ENCODE assay signal across 8 mouse cellular contexts in the genomic region with DNA sequence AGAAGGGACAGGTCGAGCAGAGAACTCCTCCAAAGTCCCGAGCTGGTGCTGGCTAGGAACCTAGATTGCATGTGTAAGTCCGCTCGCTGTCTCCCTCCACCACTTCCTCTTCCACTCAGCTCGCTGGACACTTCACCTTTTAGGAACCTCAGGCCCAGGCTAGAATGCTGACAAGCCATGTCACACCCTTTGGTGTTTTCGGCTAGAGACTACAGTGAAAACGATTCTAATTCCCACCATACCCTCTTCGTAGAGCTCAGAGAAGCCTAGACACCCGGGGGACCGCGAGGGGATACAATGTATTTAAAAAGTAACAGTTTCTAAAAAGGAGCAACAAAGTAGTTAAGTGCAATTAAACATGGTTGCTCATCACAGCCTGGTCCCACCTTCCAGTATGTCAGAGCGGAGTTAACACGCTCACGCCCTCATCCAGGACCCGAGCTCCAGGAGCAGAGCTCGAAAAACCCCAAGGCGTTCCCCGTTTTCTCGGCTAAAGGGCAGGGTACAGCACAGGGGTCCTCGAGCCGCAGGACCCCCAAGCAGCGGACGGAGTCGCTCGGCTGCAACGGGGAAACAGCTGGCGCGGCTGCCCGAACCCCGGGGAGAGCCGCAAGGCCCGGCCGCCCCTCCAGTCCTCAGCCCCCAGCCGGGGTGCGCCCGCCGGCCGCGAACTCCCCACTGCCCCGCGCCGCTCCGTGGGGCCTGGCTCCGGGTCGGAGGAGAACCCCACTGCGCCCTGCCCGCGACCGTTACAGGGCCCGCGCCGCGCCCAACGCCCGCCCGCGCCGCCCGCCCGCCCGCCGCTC. TPM values are rescaled to one million over a fixed set of nuclear protein-coding genes. Genes with fewer than 3 reads are reported as not detected.
DNase-seq lines count a peak whose midpoint lies in the region; ATAC-seq and TF ChIP-seq lines count a peak whose summit lies in the region.

No protein-coding gene starts in this region.

- 1% methylated on average over 39 of the region's 62 CpGs for WGBS in embryonic facial prominence, embryonic 11.5 days
- 2% methylated on average over 44 of the region's 62 CpGs for WGBS in hindbrain, embryonic 12.5 days
- WGBS in limb, embryonic 15.5 days, result under 1% methylated on average over 56 of the region's 62 CpGs
- 1% methylated on average over 62 of the region's 62 CpGs for WGBS in midbrain, embryonic 14.5 days

- ATAC-seq in frontal cortex, adult (ENCODE audit: low TSS enrichment), result peak; percentile 21; the same call in 1 of the 2 replicates
- ATAC-seq in embryonic facial prominence, embryonic 11.5 days (replicated peaks; ENCODE audit: insufficient number of reproducible peaks, low FRiP score, low TSS enrichment, low read depth), result peak; percentile 87
- ATAC-seq in hindbrain, embryonic 12.5 days (ENCODE audit: low FRiP score), result peak; percentile 81
- ATAC-seq in limb, embryonic 15.5 days (ENCODE audit: insufficient number of reproducible peaks, low FRiP score, low TSS enrichment, low read depth), result peak; percentile 46
- peak; percentile 74 for ATAC-seq in midbrain, embryonic 14.5 days (ENCODE audit: low FRiP score, low TSS enrichment)

- H3K4me1 ChIP-seq in ES-Bruce4 (ENCODE audit: control insufficient read depth, insufficient read depth, low read length), result peaks cover 1% of the 10 kb centered on the region
- H3K4me1 ChIP-seq in embryonic facial prominence, embryonic 11.5 days (ENCODE audit: control insufficient read depth, insufficient read depth, low read length), result peaks cover 3% of the 10 kb centered on the region; the same call in 1 of the 2 replicates
- peaks cover 11% of the 10 kb centered on the region for H3K4me1 ChIP-seq in hindbrain, embryonic 12.5 days
- peaks cover 18% of the 10 kb centered on the region for H3K4me1 ChIP-seq in limb, embryonic 15.5 days
- peaks cover 14% of the 10 kb centered on the region for H3K4me1 ChIP-seq in midbrain, embryonic 14.5 days (ENCODE audit: control insufficient read depth, insufficient read depth, low read length)

- H3K9ac ChIP-seq in ES-Bruce4 (ENCODE audit: low read depth, poor library complexity, severe bottlenecking), result peak overlapping the region; percentile 95
- peak overlapping the region; percentile 95 for H3K9ac ChIP-seq in embryonic facial prominence, embryonic 11.5 days (replicated peaks; ENCODE audit: low read length)
- peak overlapping the region; percentile 99 for H3K9ac ChIP-seq in hindbrain, embryonic 12.5 days
- peak overlapping the region; percentile 98 for H3K9ac ChIP-seq in limb, embryonic 15.5 days
- H3K9ac ChIP-seq in midbrain, embryonic 14.5 days (replicated peaks; ENCODE audit: low read length), result peak overlapping the region; percentile 97

- no peaks in the 10 kb centered on the region for H3K9me3 ChIP-seq in ES-Bruce4 (replicated peaks; ENCODE audit: control insufficient read depth, insufficient read depth, low read length, poor library complexity, severe bottlenecking)
- H3K9me3 ChIP-seq in embryonic facial prominence, embryonic 11.5 days (replicated peaks; ENCODE audit: control insufficient read depth, low read length), result no peaks in the 10 kb centered on the region
- no peaks in the 10 kb centered on the region for H3K9me3 ChIP-seq in hindbrain, embryonic 12.5 days (replicated peaks)
- H3K9me3 ChIP-seq in limb, embryonic 15.5 days, result no peaks in the 10 kb centered on the region
- H3K9me3 ChIP-seq in midbrain, embryonic 14.5 days (ENCODE audit: control insufficient read depth, low read length), result no peaks in the 10 kb centered on the region

- no peak for TF ChIP-seq CTCF in ES-Bruce4 (IDR thresholded peaks at IDR 0.05; ENCODE audit: low read depth, low read length)

- H3K4me3 ChIP-seq in ES-Bruce4 (ENCODE audit: low read depth, low read length), result peak overlapping the region; percentile 100
- H3K4me3 ChIP-seq in embryonic facial prominence, embryonic 11.5 days (ENCODE audit: low read depth, low read length), result peak overlapping the region; percentile 95
- peak overlapping the region; percentile 100 for H3K4me3 ChIP-seq in hindbrain, embryonic 12.5 days
- H3K4me3 ChIP-seq in limb, embryonic 15.5 days, result peak overlapping the region; percentile 100
- H3K4me3 ChIP-seq in midbrain, embryonic 14.5 days (replicated peaks; ENCODE audit: low read depth, low read length), result peak overlapping the region; percentile 90

- peak overlapping the region; percentile 86 for H3K4me2 ChIP-seq in embryonic facial prominence, embryonic 11.5 days (ENCODE audit: low read depth, low read length)
- peak overlapping the region; percentile 98 for H3K4me2 ChIP-seq in hindbrain, embryonic 12.5 days (replicated peaks)
- peak overlapping the region; percentile 81 for H3K4me2 ChIP-seq in limb, embryonic 15.5 days
- peak overlapping the region; percentile 97 for H3K4me2 ChIP-seq in midbrain, embryonic 14.5 days (ENCODE audit: low read length)

- no peak for TF ChIP-seq EP300 in ES-Bruce4 (IDR thresholded peaks at IDR 0.05; ENCODE audit: insufficient read depth, low read depth, low read length)

- TF ChIP-seq POLR2A in ES-Bruce4 (IDR thresholded peaks at IDR 0.05; ENCODE audit: insufficient read depth, low read length), result no peak

- H3K27me3 ChIP-seq in ES-Bruce4 (ENCODE audit: control insufficient read depth, insufficient read depth, low read length, poor library complexity, severe bottlenecking), result no peaks in the 10 kb centered on the region
- no peaks in the 10 kb centered on the region for H3K27me3 ChIP-seq in embryonic facial prominence, embryonic 11.5 days (ENCODE audit: control insufficient read depth, insufficient read depth, low read length)
- no peaks in the 10 kb centered on the region for H3K27me3 ChIP-seq in hindbrain, embryonic 12.5 days
- no peaks in the 10 kb centered on the region for H3K27me3 ChIP-seq in limb, embryonic 15.5 days
- no peaks in the 10 kb centered on the region for H3K27me3 ChIP-seq in midbrain, embryonic 14.5 days (ENCODE audit: control insufficient read depth, insufficient read depth, low read length)

- no peak overlapping the region for H3K27ac ChIP-seq in ES-Bruce4 (ENCODE audit: insufficient read depth, low read length)
- H3K27ac ChIP-seq in embryonic facial prominence, embryonic 11.5 days (replicated peaks; ENCODE audit: low read depth, low read length), result peak overlapping the region; percentile 43; the same call in 1 of the 2 replicates
- peak overlapping the region; percentile 90 for H3K27ac ChIP-seq in hindbrain, embryonic 12.5 days
- H3K27ac ChIP-seq in limb, embryonic 15.5 days, result peak overlapping the region; percentile 93
- peak overlapping the region; percentile 81 for H3K27ac ChIP-seq in midbrain, embryonic 14.5 days (replicated peaks; ENCODE audit: low read depth, low read length)

- H3K36me3 ChIP-seq in ES-Bruce4 (ENCODE audit: control insufficient read depth, insufficient read depth, low read length, poor library complexity, severe bottlenecking), result no peaks in the 10 kb centered on the region
- H3K36me3 ChIP-seq in embryonic facial prominence, embryonic 11.5 days (replicated peaks; ENCODE audit: control insufficient read depth, insufficient read depth, low read depth, low read length), result no peaks in the 10 kb centered on the region
- no peaks in the 10 kb centered on the region for H3K36me3 ChIP-seq in hindbrain, embryonic 12.5 days
- H3K36me3 ChIP-seq in limb, embryonic 15.5 days, result no peaks in the 10 kb centered on the region; the same call in 1 of the 2 replicates
- no peaks in the 10 kb centered on the region for H3K36me3 ChIP-seq in midbrain, embryonic 14.5 days (ENCODE audit: control insufficient read depth, insufficient read depth, low read length)

- DNase-seq in frontal cortex, postnatal 14 days (ENCODE audit: low spot score in 2 of 2), result no peak
- DNase-seq in embryonic facial prominence, embryonic 11.5 days (ENCODE audit: low spot score), result no peak
- peak; percentile 22 for DNase-seq in midbrain, embryonic 14.5 days
- DNase-seq in yolk sac, embryonic 10.5 days (ENCODE audit: low spot score), result peak; percentile 51

RNA-seq across cellular contexts. Expression of a gene that starts 0.6 kb away (rescaled TPM):
- polyA plus RNA-seq in ES-Bruce4 (2011; ENCODE audit: insufficient read depth, insufficient read length, low read depth, missing spikeins), result 21.2 and 22.6 TPM in 2 replicates
- 49.9 and 51.0 TPM in 2 replicates for polyA plus RNA-seq in embryonic facial prominence, embryonic 11.5 days (2014; fragmentation: Nextera tagmentation; extraction: Ambion mirVana)
- polyA plus RNA-seq in hindbrain, embryonic 12.5 days (2016; fragmentation: Nextera tagmentation; extraction: Ambion mirVana), result 36.5 and 41.5 TPM in 2 replicates
- polyA plus RNA-seq in limb, embryonic 15.5 days (2015; fragmentation: Nextera tagmentation; extraction: Ambion mirVana), result 47.0 and 47.7 TPM in 2 replicates
- polyA plus RNA-seq in midbrain, embryonic 14.5 days (2014; fragmentation: Nextera tagmentation; extraction: Ambion mirVana), result 25.0 and 33.8 TPM in 2 replicates

RNA-seq across cellular contexts. Expression of a gene that starts 32.3 kb away (rescaled TPM):
- 1,525 and 1,581 TPM in 2 replicates for polyA plus RNA-seq in ES-Bruce4 (2011; ENCODE audit: insufficient read depth, insufficient read length, low read depth, missing spikeins)
- 410 and 431 TPM in 2 replicates for polyA plus RNA-seq in embryonic facial prominence, embryonic 11.5 days (2014; fragmentation: Nextera tagmentation; extraction: Ambion mirVana)
- 277 and 292 TPM in 2 replicates for polyA plus RNA-seq in hindbrain, embryonic 12.5 days (2016; fragmentation: Nextera tagmentation; extraction: Ambion mirVana)
- polyA plus RNA-seq in limb, embryonic 15.5 days (2015; fragmentation: Nextera tagmentation; extraction: Ambion mirVana), result 425 and 483 TPM in 2 replicates
- 312 and 346 TPM in 2 replicates for polyA plus RNA-seq in midbrain, embryonic 14.5 days (2014; fragmentation: Nextera tagmentation; extraction: Ambion mirVana)

RNA-seq across cellular contexts. Expression of a gene that starts 33.9 kb away (rescaled TPM):
- 40.3 and 44.9 TPM in 2 replicates for polyA plus RNA-seq in ES-Bruce4 (2011; ENCODE audit: insufficient read depth, insufficient read length, low read depth, missing spikeins)
- polyA plus RNA-seq in embryonic facial prominence, embryonic 11.5 days (2014; fragmentation: Nextera tagmentation; extraction: Ambion mirVana), result 65.3 and 67.9 TPM in 2 replicates
- polyA plus RNA-seq in hindbrain, embryonic 12.5 days (2016; fragmentation: Nextera tagmentation; extraction: Ambion mirVana), result 58.3 and 59.8 TPM in 2 replicates
- polyA plus RNA-seq in limb, embryonic 15.5 days (2015; fragmentation: Nextera tagmentation; extraction: Ambion mirVana), result 51.3 and 54.5 TPM in 2 replicates
- 62.6 and 70.0 TPM in 2 replicates for polyA plus RNA-seq in midbrain, embryonic 14.5 days (2014; fragmentation: Nextera tagmentation; extraction: Ambion mirVana)

RNA-seq across cellular contexts. Expression of a gene that starts 48.5 kb away (rescaled TPM):
- polyA plus RNA-seq in ES-Bruce4 (2011; ENCODE audit: insufficient read depth, insufficient read length, low read depth, missing spikeins), result 47.4 and 52.6 TPM in 2 replicates
- 99.6 and 114 TPM in 2 replicates for polyA plus RNA-seq in embryonic facial prominence, embryonic 11.5 days (2014; fragmentation: Nextera tagmentation; extraction: Ambion mirVana)
- 153 and 167 TPM in 2 replicates for polyA plus RNA-seq in hindbrain, embryonic 12.5 days (2016; fragmentation: Nextera tagmentation; extraction: Ambion mirVana)
- 114 TPM in 2 replicates for polyA plus RNA-seq in limb, embryonic 15.5 days (2015; fragmentation: Nextera tagmentation; extraction: Ambion mirVana)
- 201 and 236 TPM in 2 replicates for polyA plus RNA-seq in midbrain, embryonic 14.5 days (2014; fragmentation: Nextera tagmentation; extraction: Ambion mirVana)

RNA-seq across cellular contexts. Expression of a gene that starts 57.4 kb away (rescaled TPM):
- polyA plus RNA-seq in ES-Bruce4 (2011; ENCODE audit: insufficient read depth, insufficient read length, low read depth, missing spikeins), result 6.8 and 9.4 TPM in 2 replicates
- polyA plus RNA-seq in embryonic facial prominence, embryonic 11.5 days (2014; fragmentation: Nextera tagmentation; extraction: Ambion mirVana), result 23.1 and 25.8 TPM in 2 replicates
- 35.3 and 35.5 TPM in 2 replicates for polyA plus RNA-seq in hindbrain, embryonic 12.5 days (2016; fragmentation: Nextera tagmentation; extraction: Ambion mirVana)
- 58.2 and 66.7 TPM in 2 replicates for polyA plus RNA-seq in limb, embryonic 15.5 days (2015; fragmentation: Nextera tagmentation; extraction: Ambion mirVana)
- 31.8 and 42.5 TPM in 2 replicates for polyA plus RNA-seq in midbrain, embryonic 14.5 days (2014; fragmentation: Nextera tagmentation; extraction: Ambion mirVana)

Comparison
In these comparisons a context has a peak if more than half of its experiments do, and no peak if none do; other contexts are left out.
1. ATAC-seq: peak in every context shown above with its lines; median percentile 87 in embryonic facial prominence, embryonic 11.5 days; 81 in hindbrain, embryonic 12.5 days; 74 in midbrain, embryonic 14.5 days; 46 in limb, embryonic 15.5 days; 21 in frontal cortex, adult.
2. DNase-seq: peak in midbrain, embryonic 14.5 days (single experiment) and yolk sac, embryonic 10.5 days (single experiment); none in frontal cortex, postnatal 14 days (0 of 2) and embryonic facial prominence, embryonic 11.5 days (single experiment).
3. Peak in every context shown above with its lines, with median percentiles within 50 percentile points of each other: H3K4me3 ChIP-seq, H3K9ac ChIP-seq and H3K4me2 ChIP-seq.